Mouse (Mus musculus) lung, adult 18-20 months (tissue): ENCODE results near the gene Sema3a.
"Not testable (repeated sequence)": the region's sequence is repeated elsewhere in the genome, so short reads cannot be mapped to it uniquely, and the experiment has no call there.

ENCODE experiments used
- DNase-seq, 2 experiments: peaks; one replicate each; pipeline ENCODE4 v3.0.0; 2022; ENCODE audit warnings: mixed read lengths in 2 of 2

Gene Sema3a

DNA sequence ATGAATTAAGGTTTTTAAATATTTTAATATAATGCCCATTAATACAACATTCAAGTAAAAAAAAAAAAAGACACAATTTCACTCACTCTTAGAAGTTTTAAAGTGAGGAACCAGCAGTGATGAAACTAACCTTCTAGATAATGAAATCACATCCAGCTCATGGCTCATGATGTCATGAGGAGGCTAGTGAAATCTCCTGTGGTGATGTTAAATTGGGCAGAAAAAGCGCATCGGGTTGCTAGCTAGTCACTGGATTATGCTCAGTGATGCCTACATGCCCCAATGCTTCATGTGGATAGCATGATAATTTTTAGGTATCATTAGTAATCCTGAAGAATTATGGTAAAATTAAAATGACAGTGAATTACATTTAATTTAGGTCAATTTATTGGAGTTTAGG lies 453.9 kb downstream of the Sema3a start:
- DNase-seq, result no peak

DNA sequence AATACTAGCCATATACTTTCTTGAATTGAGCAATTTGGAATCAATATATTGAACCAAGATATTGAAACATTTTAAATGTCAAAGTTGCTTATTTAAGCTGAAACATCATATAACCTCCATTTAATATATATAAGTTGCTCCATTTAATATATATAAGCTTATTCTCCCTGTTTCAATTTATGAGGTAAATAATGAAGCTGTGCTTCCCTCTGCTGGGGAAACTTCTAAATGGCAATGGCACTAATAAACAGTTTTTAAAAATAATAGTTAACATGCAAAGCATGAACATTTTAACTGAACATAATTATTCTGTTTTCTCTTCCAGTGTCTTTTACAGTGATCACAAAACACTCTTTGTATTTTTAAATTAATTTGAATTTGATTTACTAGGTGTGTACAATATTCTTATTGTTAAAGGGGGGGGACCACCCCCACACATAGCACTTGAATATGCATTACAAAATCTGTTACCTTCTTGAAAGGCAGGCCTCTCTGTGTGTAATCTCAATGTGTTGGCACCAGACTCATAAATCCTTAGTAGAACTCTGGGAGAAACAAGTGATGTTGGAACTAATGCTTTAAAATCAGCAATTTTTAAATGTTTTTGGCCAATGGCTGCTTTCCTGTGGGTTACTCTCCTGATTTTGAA lies 460.5 kb downstream of the Sema3a start:
- no peak for DNase-seq

DNA sequence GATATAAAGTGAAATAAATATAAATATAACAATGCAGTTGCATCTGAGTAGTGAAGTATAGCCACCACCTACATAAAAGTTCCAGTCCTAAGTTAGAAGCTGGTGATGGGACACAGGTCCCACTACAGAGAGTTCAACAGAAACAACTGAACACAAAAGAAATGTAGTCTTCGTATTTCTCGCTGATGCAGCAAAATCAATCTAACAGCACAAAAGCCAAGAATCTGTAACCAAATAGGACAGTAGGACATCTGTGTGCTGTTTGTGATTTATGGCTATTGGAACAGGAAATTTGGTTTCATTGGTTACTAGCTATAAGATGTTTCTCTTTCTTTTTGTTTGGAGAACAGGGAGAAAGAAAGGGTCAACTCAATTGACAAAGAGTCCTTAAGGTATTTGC lies 469.2 kb downstream of the Sema3a start:
- DNase-seq, result no peak

DNA sequence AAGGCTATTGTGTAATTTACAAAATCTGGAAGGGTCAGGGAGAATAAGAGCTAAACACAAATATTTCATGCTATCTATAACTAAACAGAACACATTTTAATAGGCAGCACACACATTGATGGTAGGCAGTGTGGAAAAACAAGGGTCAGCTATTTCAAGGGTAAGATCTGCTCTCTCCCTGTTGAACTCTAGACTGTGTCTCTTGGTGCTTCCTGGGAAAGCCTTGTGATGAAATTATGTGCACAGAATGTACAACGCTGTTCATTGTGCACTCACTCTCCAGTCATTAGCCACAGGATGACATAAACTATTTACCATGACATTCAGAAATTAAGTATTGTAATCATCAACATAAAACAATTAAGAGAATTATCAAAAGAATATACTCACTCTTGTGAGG lies 486.4 kb downstream of the Sema3a start:
- DNase-seq, result no peak

DNA sequence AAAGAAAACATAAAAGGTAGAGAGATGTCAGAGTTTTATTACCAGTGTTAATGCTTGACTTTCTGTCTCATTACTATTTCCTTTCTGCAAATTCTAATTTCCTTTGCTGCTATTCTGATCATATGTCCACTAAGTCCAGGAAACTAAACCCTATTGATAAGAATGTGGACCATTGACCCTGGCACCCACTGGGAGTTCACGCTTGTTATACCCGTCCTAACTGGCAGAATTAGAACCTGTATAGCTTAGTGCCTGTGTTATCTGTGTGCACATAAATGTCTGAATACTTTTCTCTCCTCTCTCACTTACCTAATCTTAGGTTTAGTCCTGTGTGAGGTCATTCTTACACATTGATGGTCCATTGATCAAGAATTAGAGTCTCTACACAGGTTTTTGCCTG lies 486.9 kb downstream of the Sema3a start:
- no peak for DNase-seq

DNA sequence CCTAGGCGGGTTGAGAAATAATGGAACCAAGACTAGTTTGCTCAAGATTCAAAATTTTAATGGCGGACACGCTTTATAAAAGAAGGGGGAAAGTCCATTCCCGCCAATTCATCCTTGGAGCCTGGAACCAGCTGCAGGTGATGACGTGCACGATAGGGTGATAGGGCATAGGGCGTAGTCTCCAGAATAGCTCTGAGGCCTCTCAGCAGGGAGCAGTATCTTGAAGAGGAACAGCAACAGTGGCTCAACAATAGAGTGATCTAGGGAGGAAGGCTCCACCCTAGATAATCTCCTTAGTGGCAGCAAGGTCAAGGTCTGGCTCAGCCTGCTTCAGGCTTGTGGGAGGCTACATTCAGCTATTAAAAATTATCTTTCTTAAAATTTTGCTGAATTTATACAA lies 489.4 kb downstream of the Sema3a start:
- not testable (repeated sequence) for DNase-seq

DNA sequence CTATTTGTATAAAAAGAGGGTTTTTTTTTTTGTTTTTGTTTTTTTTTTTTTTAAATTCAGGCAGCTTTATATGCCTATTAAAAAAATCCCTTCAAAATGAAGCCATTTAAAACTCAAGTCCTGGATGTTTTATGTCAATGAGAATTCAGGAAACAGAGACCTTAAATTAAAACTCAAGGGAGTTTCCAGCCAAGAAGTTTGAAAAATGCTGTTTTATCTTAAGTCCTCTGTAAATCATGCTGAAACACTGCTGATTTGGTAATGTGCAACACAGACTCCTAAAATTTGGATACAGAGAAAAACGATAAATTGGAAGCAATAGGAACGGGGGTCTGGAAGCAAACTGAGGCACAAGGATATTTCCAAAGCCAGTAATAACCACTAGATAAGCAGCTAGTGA lies 490.7 kb downstream of the Sema3a start:
- DNase-seq, result no peak

DNA sequence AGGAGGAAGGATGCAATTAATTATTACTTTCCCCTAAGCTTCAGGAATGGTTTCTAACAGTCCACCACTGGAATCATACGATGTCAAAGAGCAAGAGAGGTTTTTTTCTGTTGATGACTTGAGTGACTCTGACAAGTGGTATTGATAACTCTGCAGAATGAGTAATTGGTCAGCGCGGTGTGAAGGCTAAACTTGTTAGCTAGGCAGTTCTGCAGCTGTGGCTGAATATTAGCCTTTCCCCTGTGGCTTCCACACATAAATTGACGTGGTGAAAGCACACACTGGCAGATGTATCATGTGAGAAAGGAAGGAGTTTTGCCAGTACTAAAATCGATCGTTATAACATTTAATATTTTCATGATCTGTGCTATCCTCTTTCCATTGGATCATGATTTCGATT lies 497.4 kb downstream of the Sema3a start:
- DNase-seq, result no peak

DNA sequence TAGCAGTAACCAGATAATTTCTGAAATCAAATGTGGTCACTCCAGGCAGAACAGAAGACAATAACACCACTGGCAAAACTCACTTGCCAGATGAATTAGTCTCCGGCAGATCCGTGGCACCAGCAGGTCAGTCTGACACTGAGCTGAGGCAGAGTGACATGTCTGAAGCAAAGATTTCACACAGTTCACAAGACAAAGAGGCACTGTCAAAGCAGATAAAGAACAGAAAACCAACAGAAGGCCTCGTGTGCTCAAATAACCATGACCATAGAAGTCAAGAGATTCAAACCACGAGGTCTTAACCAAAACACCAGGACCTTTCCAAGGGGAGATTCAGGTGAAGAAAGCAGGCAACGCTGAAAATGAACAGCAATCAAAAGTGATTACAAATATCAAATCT lies 499.5 kb downstream of the Sema3a start:
- no peak for DNase-seq

DNA sequence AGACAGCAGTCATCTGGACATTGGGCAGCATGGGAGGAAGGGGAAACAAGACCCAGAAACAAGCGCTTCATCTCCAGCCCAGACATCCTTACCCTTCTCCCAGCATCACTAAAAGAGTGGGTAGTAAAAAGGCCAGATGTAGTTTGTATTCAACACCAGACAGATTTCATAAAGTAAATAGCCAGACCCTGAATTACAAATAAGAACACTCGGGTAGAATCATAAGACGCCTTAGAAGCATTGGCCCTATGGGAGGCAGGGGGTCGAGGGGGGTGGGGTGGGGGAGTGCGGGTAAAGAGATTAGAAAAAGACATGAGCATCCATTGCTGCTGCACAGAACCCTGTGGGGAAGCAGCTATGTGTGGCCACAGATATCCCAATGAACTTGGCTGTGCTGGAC lies 500.9 kb downstream of the Sema3a start:
- DNase-seq, result no peak

DNA sequence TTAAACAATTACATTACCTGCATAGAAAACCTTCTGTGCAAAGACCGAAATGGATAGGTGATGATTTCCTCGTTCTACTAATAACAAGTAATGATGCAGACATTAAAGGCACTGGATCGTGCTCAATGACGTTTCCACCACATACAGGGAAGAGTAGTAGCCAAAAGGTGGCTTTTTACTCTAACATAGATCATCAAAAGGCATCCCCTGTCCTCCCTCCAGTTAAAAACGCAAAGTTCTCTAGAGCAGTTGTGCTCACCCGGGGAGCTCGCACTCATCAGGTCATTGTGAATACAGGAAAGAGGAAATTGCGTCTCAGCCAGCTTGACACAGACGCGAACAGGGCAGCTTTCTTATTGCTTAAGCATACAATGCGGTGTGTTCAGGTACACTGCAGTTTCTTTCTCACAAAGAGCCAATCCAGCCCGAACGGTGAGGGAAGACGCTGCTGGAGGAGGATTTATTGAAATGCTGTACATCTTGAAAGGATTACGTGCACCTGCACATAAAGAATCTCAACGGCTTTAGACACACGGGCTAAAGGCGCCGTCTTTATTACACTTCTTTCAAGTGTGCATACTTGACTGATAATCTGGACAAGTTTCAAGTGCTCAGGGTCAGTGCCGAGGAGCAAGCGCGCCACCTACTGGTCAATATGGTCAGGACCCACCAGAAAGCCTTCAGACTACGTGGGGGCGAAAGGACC lies 503.5 kb downstream of the Sema3a start:
- peak; percentile 65 to 69 for DNase-seq

DNA sequence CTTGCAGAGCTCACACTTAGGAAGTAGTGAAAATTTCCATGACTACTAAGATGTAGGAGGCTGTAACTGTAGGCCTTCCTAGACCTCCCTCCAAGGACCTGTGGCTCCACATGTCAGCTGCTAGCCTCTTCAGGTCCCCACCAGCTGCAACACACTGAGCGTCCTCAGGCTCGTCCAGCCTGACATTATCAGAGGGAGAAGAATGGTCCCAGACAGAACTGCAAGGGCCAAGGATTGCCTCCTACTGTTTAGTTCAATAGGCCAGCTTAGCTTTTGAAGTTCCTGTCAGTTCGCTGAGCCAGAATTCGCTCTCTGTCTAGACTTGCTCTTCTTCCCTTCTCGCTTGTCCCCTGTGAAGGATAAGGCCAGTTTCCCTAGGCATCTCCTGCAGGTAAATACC lies 504.7 kb downstream of the Sema3a start:
- no peak for DNase-seq

DNA sequence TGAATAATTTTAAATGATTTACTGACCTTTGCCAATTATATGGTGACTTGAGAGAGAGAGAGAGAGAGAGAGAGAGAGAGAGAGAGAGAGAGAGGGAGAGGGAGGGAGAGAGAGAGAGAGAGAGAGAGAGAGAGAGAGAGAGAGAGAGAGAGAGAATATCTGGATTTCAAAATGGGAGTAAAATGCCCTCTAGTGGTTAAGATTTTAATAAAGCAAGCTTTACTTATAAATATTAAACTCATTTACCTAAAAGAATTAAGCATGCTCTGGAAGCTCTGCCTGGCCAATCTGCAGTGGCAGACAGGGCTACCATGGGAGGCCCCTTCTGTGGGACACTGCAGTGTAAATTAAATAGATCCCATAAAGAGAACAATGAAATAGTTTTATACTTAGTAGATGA lies 505.5 kb downstream of the Sema3a start:
- DNase-seq, result no peak

DNA sequence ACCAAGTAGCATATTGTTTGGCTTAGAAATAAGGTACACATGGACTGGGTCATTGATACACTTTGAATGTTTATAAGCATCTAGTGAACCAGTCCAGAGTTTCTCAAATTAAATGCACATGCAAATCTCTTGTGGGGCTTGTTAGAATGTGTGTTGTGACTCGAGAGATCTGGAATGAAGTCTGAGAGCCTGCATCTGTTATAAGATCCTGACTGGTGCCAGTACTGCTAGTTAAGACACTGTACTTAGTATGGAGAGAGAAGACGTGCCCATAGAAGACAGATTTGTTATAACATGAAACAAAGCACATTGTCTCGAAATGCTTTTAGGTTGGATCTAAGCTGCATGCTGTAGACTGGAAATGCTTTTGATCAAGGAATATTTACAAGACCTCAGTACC lies 511.0 kb downstream of the Sema3a start:
- no peak for DNase-seq
